Mouse (Mus musculus) intestine, postnatal 0 days (tissue): Measurements from ENCODE around the gene Fscn2. TPM values are rescaled to one million over a fixed set of nuclear protein-coding genes. Genes with fewer than 3 reads are reported as not detected.
A peak's percentile ranks its signal among the peaks of the same experiment; 100 is the strongest.

Experiments
- ATAC-seq: fragments of 200-750 bp; cut with Nextera tagmentation; 2 replicates; pipeline ENCODE4 v1.8.0; 2017; ENCODE audit warnings: mild to moderate bottlenecking, moderate TSS enrichment, moderate library complexity
- H3K27ac ChIP-seq: fragments of 300-500 bp; sonication (generic); 2 replicates; pipeline ENCODE4 v1.5.1; 2014; ENCODE audit warnings: mild to moderate bottlenecking, low read depth, low read length, moderate library complexity
- H3K27me3 ChIP-seq: fragments of 300-500 bp; sonication (generic); replicated peaks from 2 replicates; pipeline ENCODE4 v1.6.1; 2014; ENCODE audit warnings: low read length, mixed read lengths; ENCODE audit not compliant: control insufficient read depth, insufficient read depth
- H3K36me3 ChIP-seq: fragments of 300-500 bp; sonication (generic); 2 replicates; pipeline ENCODE4 v1.6.1; 2014; ENCODE audit warnings: mild to moderate bottlenecking, moderate library complexity; ENCODE audit not compliant: control insufficient read depth, insufficient read depth
- H3K4me1 ChIP-seq: fragments of 300-500 bp; sonication (generic); replicated peaks from 2 replicates; pipeline ENCODE4 v1.6.1; 2014; ENCODE audit warnings: antibody characterized with exemption, low read length, mixed read lengths; ENCODE audit not compliant: control insufficient read depth, insufficient read depth
- H3K4me2 ChIP-seq: fragments of 300-500 bp; sonication (generic); replicated peaks from 2 replicates; pipeline ENCODE4 v1.6.1; 2014; ENCODE audit warnings: low read depth, mild to moderate bottlenecking, moderate library complexity
- H3K4me3 ChIP-seq: fragments of 300-500 bp; sonication (generic); 2 replicates; pipeline ENCODE4 v1.5.1; 2014; ENCODE audit warnings: low read depth, low read length
- H3K9ac ChIP-seq: fragments of 300-500 bp; sonication (generic); 2 replicates; pipeline ENCODE4 v1.6.1; 2014; ENCODE audit warnings: mild to moderate bottlenecking, low read depth, low read length
- H3K9me3 ChIP-seq: fragments of 300-500 bp; sonication (generic); 2 replicates; pipeline ENCODE4 v1.6.1; 2016; ENCODE audit warnings: mixed run types; ENCODE audit not compliant: control insufficient read depth
- CTCF ChIP-seq: sonication (generic); IDR thresholded peaks from 2 replicates; pipeline ENCODE4 v1.5.1; 2016; ENCODE audit warnings: low read depth, mild to moderate bottlenecking, control low read depth, antibody characterized with exemption, moderate library complexity
- WGBS: fragments of 180-500 bp; shearing (Covaris S2); extraction: QIAGEN DNeasy Blood & Tissue Kit; methylation state at CpG from one replicate; pipeline ENCODE4 v1.1.7; 2014; 5-methylcytosine and 5-hydroxymethylcytosine counted together
- polyA plus RNA-seq: library from polyadenylated mRNA; unstranded; fragments of >200 nt; fragmentation: Nextera tagmentation; extraction: Ambion mirVana; gene quantifications from 2 replicates; pipeline ENCODE4 v1.2.1, GENCODE M21; 2015

Gene Fscn2
- polyA plus RNA-seq, result 0.14 and 0.16 TPM in 2 replicates

- H3K4me3 ChIP-seq, result no peak within 1 kb of the TSS
- H3K4me1 ChIP-seq, result no peaks in the 10 kb centered on the region
- H3K9ac ChIP-seq, result no peak within 1 kb of the TSS
- no peaks in the 10 kb centered on the region for H3K9me3 ChIP-seq
- H3K27ac ChIP-seq, result no peak within 1 kb of the TSS
- 79% methylated on average over 10 of the region's 10 CpGs for WGBS
- no peak for TF ChIP-seq CTCF
- H3K27me3 ChIP-seq, result no peaks in the 10 kb centered on the region
- no peak within 1 kb of the TSS for H3K4me2 ChIP-seq
- H3K36me3 ChIP-seq, result no peaks in the 10 kb centered on the region
- ATAC-seq, result no peak
Observed at GRCm38 (mm10) chr11:120361295-120361694, at the start of gene Fscn2. Gene Fscn2 (plus strand): TSS chr11:120361534.

DNA sequence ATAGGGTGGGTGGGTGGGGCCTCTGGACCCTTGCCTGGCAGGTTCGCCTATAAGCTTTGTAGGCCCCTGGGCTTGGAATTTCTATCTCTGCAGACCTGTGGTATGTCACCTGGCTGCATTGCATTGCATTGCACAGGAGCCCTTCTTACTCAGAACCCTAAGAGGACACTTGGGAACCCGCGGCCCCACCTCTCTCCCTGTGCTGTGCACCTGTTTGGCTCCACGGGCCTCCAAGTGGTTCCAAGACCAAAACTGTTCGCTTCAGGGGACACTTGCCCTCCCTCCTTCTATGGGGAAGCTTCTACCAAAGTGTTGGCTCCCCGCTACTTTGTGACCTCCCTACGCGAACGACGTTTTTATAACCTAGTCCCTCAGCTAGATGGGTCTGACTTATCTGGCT, 49.8 kb upstream of the Fscn2 start:
- Histone ChIP-seq H3K36me3 (no peaks in the 10 kb centered on the region), H3K27me3 (no peaks in the 10 kb centered on the region), H3K4me3 (no peak overlapping the region), H3K27ac (no peak overlapping the region), H3K9me3 (no peaks in the 10 kb centered on the region), H3K4me1 (peaks cover 12% of the 10 kb centered on the region), H3K4me2 (peak overlapping the region; percentile 91), H3K9ac (peak overlapping the region; percentile 58; the same call in 1 of the 2 replicates)
- no peak for TF ChIP-seq CTCF
- WGBS, result 40% methylated on average over 10 of the region's 10 CpGs
- ATAC-seq, result no peak

GRCm38 (mm10) chr11:120312069-120312468, 49.3 kb upstream of the Fscn2 start:
- WGBS, result 57% methylated on average over 6 of the region's 6 CpGs
- Histone ChIP-seq H3K4me3 (no peak overlapping the region), H3K9me3 (no peaks in the 10 kb centered on the region), H3K36me3 (no peaks in the 10 kb centered on the region), H3K27ac (no peak overlapping the region), H3K4me1 (peaks cover 12% of the 10 kb centered on the region), H3K4me2 (no peak overlapping the region), H3K27me3 (no peaks in the 10 kb centered on the region), H3K9ac (no peak overlapping the region)
- no peak for TF ChIP-seq CTCF
- no peak for ATAC-seq

GRCm38 (mm10) chr11:120313906-120314685, 47.2 kb upstream of the Fscn2 start:
- 69% methylated on average over 6 of the region's 6 CpGs for WGBS
- no peaks in the 10 kb centered on the region for H3K36me3 ChIP-seq
- ATAC-seq, result no peak
- H3K4me1 ChIP-seq, result peaks cover 12% of the 10 kb centered on the region
- no peak overlapping the region for H3K4me2 ChIP-seq
- TF ChIP-seq CTCF, result no peak
- no peaks in the 10 kb centered on the region for H3K27me3 ChIP-seq
- H3K27ac ChIP-seq, result no peak overlapping the region
- no peaks in the 10 kb centered on the region for H3K9me3 ChIP-seq
- no peak overlapping the region for H3K9ac ChIP-seq
- H3K4me3 ChIP-seq, result no peak overlapping the region

GRCm38 (mm10) chr11:120314721-120315415, 46.5 kb upstream of the Fscn2 start:
- H3K27me3 ChIP-seq, result no peaks in the 10 kb centered on the region
- H3K27ac ChIP-seq, result no peak overlapping the region
- ATAC-seq, result no peak
- 54% methylated on average over 16 of the region's 16 CpGs for WGBS
- H3K9me3 ChIP-seq, result no peaks in the 10 kb centered on the region
- H3K36me3 ChIP-seq, result no peaks in the 10 kb centered on the region
- peaks cover 12% of the 10 kb centered on the region for H3K4me1 ChIP-seq
- TF ChIP-seq CTCF, result no peak
- H3K4me2 ChIP-seq, result peak overlapping the region; percentile 83; the same call in 1 of the 2 replicates
- H3K4me3 ChIP-seq, result no peak overlapping the region
- no peak overlapping the region for H3K9ac ChIP-seq

DNA sequence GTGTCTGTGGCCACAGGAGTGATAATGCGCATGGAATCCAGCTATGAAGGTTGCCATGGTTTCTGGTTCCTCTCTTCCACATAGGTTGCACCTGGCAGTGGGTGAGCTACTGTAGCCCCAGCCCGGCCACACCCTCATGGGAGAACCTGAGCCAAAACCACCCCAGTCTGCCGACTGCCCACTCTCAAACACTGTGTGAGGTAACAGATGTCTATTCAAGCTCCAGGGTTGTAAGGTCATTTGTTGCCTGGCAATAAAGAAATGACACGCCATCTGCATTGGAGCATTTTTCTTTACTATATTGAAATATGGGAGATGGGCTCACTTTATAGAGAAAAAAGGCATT, 45.9 kb upstream of the Fscn2 start:
- Histone ChIP-seq H3K9me3 (no peaks in the 10 kb centered on the region), H3K4me1 (peaks cover 12% of the 10 kb centered on the region), H3K27me3 (no peaks in the 10 kb centered on the region), H3K9ac (no peak overlapping the region), H3K27ac (0 out of 2 replicates have a peak overlapping the region, but pooled peaks have one; percentile 90), H3K4me2 (peak overlapping the region; percentile 83), H3K36me3 (no peaks in the 10 kb centered on the region), H3K4me3 (peak overlapping the region; percentile 44)
- WGBS, result 21% methylated on average over 4 of the region's 4 CpGs
- no peak for ATAC-seq
- no peak for TF ChIP-seq CTCF
